Mouse (Mus musculus) CD4-positive naive resting alpha-beta T cell, adult 57 days (primary cell): ENCODE measurements around the gene Mov10. TPM values are rescaled to one million over a fixed set of nuclear protein-coding genes. Genes with fewer than 3 reads are reported as not detected.

Experiments used
- total RNA-seq: library from RNA; stranded (reverse); gene quantifications from one replicate; pipeline ENCODE4 v1.2.4, GENCODE M21; 2023

Mov10 gene
- total RNA-seq, result 50.4 TPM

DNA sequence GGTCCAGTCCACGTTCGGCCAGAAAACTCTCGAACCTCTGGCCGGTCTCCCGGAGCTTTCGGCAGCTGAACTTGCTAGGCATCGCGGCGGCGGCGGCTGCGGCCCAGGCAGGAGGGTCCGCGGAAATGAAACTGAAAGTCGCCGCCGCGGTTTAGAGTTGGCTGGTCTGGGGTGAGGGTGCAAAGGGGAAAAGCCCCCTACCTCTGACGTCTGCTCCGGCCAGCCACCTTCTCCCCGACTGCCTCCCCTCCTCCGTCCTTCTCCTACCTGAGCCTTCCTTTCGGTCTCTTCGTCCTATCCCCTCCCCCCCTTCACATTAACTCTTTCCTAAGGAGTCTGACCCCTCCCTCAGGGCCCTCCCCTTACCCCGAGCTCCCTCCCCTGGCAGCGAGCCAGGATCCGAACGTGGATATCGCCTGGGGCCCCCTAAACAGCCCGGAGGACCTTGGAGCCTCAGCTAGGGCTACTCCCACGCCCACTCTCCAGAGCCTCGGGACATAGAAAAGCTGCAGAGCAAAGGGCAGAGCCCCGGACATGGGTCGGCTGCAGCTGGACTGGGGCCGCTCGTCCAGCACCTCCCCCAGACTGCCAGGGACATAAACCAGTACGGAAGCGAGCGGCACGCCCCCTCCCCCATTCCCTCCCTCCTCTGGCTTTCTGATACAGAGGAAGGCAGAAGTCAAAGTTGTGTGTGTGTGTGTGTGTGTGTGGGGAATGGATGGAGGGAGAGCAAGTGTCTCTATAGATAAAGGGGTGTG, at the start of gene Mov10:
Gene Mov10, minus strand, starts transcription at position 573 of the 758 bp plus-strand sequence.

DNA sequence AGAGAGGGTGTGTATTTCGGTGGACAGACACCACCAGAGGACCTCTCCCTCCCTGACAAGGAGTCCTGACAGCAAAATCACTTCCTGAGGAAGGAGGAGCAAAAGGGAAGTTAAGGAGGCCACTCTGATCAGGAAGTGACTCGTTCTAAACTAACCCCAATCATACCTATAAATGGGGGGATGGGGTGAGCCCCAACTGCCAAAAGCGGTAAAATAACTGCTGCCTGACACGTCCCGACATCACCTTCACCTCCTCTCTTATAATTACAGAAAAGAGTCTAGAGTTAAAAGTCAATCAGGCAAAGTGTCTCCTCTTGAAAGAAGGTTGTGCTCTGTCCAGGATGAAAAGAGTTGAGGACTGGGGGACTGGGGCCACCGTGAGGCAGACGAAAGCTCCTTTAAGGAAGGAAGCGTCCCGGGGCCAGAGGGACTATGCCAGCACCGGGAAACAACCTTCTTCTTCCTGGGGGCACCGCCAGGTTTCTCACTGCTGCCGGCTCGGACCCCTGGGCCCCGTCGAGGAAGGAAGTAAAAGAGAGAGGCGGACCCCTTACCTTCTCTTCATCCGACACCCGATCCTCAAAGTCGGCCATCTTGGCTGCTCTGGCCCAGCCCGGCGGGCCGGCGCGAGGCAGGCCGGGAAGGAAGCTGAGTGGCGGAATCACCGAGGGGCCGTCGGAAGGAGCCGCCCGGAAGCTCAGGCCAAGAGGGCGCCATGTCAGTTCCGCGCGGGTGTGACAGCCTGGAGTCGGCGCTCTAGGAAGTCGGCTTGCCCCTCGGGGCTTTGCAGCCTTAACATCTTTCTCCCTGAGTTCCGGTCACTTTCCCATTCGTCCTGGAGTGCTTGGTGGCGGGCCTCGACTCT, 45.7 kb upstream of the Mov10 start, which contains the start of the genes St7l and Capza1:
Gene St7l, plus strand, starts transcription at position 220 of the 865 bp plus-strand sequence.
Gene Capza1, minus strand, starts transcription at position 720 of the 865 bp plus-strand sequence.

DNA sequence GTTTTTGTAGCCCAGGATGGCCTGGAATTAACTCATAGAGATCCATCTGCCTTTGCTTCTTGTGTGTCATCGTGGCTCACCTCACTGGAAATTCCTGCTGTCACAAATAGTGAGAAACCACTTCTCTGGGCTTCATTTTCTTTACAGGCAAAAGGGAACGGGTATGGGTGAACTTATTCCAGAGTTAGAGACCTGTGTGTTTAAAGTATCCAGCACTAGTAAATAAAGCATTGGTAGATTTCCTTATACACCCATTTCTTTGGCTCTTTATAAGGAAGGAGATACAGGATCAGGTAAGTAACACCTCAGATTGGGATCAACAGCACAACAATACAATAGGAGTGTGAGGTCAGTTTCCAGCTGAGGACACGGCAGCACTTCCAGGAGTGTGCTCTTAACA, 30.3 kb downstream of the Mov10 start, which contains the start of gene Rhoc:
Gene Rhoc, plus strand, starts transcription at position 301 of the 400 bp plus-strand sequence.

DNA sequence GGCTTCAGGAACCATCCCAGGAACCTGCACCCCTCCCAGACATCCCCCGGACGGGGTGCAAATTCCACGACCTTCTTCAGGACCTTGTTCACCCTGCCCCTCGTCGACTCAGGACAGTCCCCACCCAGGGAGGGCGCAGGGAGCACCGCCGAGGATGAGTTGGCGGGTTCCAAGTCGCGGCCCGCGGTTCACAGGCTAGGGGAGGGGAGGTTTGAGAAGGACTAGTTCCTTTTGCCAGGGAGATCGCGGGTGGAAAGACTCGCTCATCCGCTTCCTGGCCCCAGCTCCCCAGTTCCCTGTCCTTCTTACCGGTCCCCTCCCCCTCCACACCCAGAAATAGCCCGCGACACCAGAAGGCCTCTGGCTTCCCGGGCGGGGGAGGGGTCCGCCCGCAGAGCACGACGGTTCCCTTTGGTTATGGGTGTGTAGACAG, 36.9 kb downstream of the Mov10 start, which contains the start of gene Fam19a3:
Gene Fam19a3, minus strand, starts transcription at position 370 of the 433 bp plus-strand sequence.

DNA sequence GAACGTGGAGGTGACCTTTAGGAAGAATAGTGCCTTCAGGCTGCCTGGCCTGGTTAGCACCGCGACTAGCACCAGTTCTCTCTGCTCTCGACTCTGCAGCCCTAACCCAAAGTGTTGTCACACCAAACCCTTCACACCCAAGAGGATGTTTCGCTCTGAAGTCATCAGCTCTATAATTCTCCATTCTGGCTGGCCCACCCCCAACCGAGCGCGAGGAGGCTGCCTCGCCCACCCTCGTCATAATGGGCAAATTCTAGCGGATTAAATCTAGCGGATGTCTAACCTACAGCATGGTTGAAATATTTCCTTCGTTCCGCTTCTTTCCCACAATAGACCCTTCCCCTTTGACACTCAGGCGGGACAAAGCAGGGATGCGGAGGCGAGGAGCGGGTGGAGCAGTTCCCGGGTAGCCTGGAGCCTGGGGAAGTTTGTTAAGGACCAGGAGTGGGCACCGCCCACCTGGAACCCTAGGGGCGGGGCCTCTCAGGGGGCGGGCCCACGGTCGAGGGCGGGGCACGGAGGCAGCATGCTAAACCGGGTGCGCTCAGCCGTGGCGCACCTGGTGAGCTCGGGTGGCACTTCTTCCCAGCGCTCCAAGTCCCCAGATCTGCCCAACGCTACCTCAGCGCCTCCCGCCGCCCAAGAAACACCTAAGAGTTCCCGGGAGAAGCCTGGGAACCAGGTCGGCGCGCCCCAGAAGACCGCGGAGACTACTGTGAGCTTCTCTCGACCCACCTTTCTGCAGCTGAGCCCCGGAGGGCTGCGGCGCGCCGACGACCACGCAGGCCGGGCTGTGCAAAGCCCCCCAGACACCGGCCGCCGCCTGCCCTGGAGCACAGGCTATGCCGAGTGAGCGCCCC, 37.6 kb downstream of the Mov10 start, which contains the start of gene Ppm1j:
Gene Ppm1j, plus strand, starts transcription at position 496 of the 860 bp plus-strand sequence.

Other genes starting within 250 kb of the Mov10 start
- gene Slc16a1, start 179.9 kb downstream of the Mov10 start, total RNA-seq, result 31.6 TPM
- gene Ppm1j, start 37.5 kb downstream of the Mov10 start, total RNA-seq, result 33.8 TPM
- gene Fam19a3, start 36.7 kb downstream of the Mov10 start, total RNA-seq, result 0.86 TPM
- 2.9 TPM for gene Rhoc, start 30.2 kb downstream of the Mov10 start, total RNA-seq
- gene St7l, start 45.4 kb upstream of the Mov10 start, total RNA-seq, result 32.0 TPM
- gene Capza1, start 45.9 kb upstream of the Mov10 start, total RNA-seq, result 184 TPM
- gene Wnt2b, start 143.4 kb upstream of the Mov10 start, total RNA-seq, result 3.5 TPM
- 0.53 TPM for gene Cttnbp2nl, start 234.6 kb upstream of the Mov10 start, total RNA-seq
- not detected for gene 4930564D02Rik, start 248.3 kb upstream of the Mov10 start, total RNA-seq